Mouse (Mus musculus): ENCODE data around the gene Ctxn2.

Ctxn2 gene

GRCm38 (mm10) chr2:125196771-125197170, 60.3 kb downstream of the Ctxn2 start:
- DNase-seq (ENCODE audit: low spot score), result no peak

All from lung, postnatal 25 days (tissue).